Mouse (Mus musculus): ENCODE data around the gene Spock2. TPM values are rescaled to one million over a fixed set of nuclear protein-coding genes. Genes with fewer than 3 reads are reported as not detected.
"Not testable (repeated sequence)": the region's sequence is repeated elsewhere in the genome, so short reads cannot be mapped to it uniquely, and the experiment has no call there.

Gene Spock2
- polyA plus RNA-seq, 1 experiment from 2014 or later = 7.9 TPM

- H3K27me3 ChIP-seq (ENCODE audit: low read depth, poor library complexity, severe bottlenecking) = no peaks in the 10 kb centered on the region
- DNase-seq (ENCODE audit: low spot score) = no peak
- H3K27ac ChIP-seq (replicated peaks) = peak overlapping the region; percentile 28; the same call in 1 of the 2 replicates
- H3K4me3 ChIP-seq = no peak overlapping the region
- 46% methylated on average over 9 of the region's 9 CpGs for WGBS
- no peaks in the 10 kb centered on the region for H3K9me3 ChIP-seq (replicated peaks)
- peaks cover 16% of the 10 kb centered on the region for H3K4me1 ChIP-seq
- peaks cover 6% of the 10 kb centered on the region; the same call in 1 of the 2 replicates for H3K36me3 ChIP-seq
These were observed 28.2 kb downstream of the Spock2 start for GRCm38 (mm10) chr10:60134201-60134600.

DNA sequence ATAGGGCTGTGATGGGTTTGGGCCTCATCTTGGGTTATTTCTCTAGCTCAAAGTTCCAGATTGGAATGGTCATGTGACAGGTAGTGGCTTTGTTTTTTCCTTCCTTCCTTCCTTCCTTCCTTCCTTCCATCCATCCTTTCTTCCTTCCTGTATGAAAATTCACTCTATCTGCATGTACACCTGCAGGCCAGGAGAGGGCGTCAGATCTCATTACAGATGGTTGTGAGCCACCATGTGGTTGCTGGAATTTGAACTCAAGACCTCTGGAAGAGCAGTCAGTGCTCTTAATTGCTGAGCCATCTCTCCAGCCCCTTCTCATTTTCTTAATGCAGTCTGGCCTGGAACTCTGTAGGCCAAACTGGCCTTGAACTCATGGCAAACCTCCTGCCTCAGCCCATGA is 30.0 kb downstream of the Spock2 start:
- peaks cover 16% of the 10 kb centered on the region for H3K4me1 ChIP-seq
- not testable (repeated sequence) for H3K36me3 ChIP-seq; H3K27ac ChIP-seq (replicated peaks); H3K27me3 ChIP-seq (ENCODE audit: low read depth, poor library complexity, severe bottlenecking); H3K4me3 ChIP-seq; DNase-seq (ENCODE audit: low spot score); H3K9me3 ChIP-seq (replicated peaks)
- WGBS = 46% methylated on average over 1 of the region's 1 CpGs

DNA sequence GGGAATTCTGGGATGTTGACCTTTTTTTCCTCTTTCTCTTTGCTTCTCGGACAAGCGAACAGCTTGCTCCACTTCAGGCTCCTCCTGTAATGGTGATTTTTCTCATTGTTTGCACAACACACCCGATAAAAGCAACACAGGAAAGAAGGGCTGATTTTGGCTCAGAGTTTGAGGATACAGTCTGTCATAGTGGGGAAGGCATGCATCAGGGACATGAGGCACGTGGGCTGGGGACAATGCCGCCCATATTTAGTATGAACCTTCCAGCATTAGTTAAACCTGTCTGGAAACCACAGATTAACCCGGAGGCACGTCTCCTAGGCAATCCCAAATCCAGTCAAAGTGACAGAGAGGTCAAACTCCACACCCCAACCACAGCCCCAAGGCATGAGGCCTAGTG is 30.9 kb downstream of the Spock2 start:
- Histone ChIP-seq H3K4me1 (peaks cover 16% of the 10 kb centered on the region), H3K4me3 (no peak overlapping the region), H3K27ac (replicated peaks) (no peak overlapping the region), H3K36me3 (no peaks in the 10 kb centered on the region), H3K9me3 (replicated peaks) (peaks cover 4% of the 10 kb centered on the region; the same call in 1 of the 2 replicates), H3K27me3 (ENCODE audit: low read depth, poor library complexity, severe bottlenecking) (no peaks in the 10 kb centered on the region)
- WGBS = 78% methylated on average over 7 of the region's 7 CpGs
- no peak for DNase-seq (ENCODE audit: low spot score)

DNA sequence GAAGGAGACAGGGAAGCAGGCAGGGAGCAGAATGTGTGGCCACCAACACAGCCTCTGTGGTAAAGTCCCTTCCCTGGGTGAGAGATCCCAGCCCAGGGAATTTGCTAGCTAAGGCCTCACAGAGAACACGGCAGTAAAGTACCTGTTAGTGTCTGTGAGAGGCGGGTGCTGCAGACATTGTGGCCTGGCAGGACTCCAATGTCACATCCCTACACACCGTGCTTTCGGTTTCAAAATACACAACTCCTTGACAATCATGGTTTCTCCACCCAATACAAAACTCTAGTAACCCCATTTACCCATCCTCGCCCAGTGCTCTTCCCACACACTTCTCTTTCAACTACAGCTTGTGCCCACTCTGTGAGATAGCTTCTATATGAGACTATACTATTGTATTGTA is 32.7 kb downstream of the Spock2 start:
- Histone ChIP-seq H3K27me3 (ENCODE audit: low read depth, poor library complexity, severe bottlenecking) (no peaks in the 10 kb centered on the region), H3K4me3 (no peak overlapping the region), H3K27ac (replicated peaks) (no peak overlapping the region), H3K36me3 (no peaks in the 10 kb centered on the region), H3K4me1 (peaks cover 9% of the 10 kb centered on the region), H3K9me3 (replicated peaks) (peaks cover 4% of the 10 kb centered on the region; the same call in 1 of the 2 replicates)
- no peak for DNase-seq (ENCODE audit: low spot score)
- 92% methylated on average over 5 of the region's 5 CpGs for WGBS

DNA sequence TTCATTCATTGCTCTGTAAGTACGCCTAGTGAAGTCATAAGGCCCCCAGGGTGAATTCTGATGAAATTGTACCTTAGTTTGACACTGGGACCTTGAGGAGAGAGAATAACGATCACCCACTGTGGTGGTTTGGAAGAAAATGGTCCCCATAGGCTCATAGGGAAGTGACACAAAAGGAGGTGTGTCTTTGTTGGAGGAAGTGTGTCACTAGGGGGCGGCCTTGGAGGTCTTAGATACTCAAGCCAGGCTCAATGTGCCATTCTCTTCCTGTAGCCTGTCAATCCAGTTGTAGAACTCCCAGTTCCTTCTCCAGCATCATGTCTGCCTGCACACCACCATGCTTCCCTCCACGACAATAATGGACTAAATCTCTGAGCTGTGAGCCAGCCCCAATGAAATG is 34.7 kb downstream of the Spock2 start:
- no peak overlapping the region for H3K27ac ChIP-seq (replicated peaks)
- 93% methylated on average over 4 of the region's 4 CpGs for WGBS
- no peak for DNase-seq (ENCODE audit: low spot score)
- H3K9me3 ChIP-seq (replicated peaks) = peaks cover 4% of the 10 kb centered on the region; the same call in 1 of the 2 replicates
- no peaks in the 10 kb centered on the region for H3K27me3 ChIP-seq (ENCODE audit: low read depth, poor library complexity, severe bottlenecking)
- no peaks in the 10 kb centered on the region for H3K36me3 ChIP-seq
- no peak overlapping the region for H3K4me3 ChIP-seq
- H3K4me1 ChIP-seq = no peaks in the 10 kb centered on the region

GRCm38 (mm10) chr10:60141656-60142160 is 35.7 kb downstream of the Spock2 start:
- H3K27me3 ChIP-seq (ENCODE audit: low read depth, poor library complexity, severe bottlenecking) = no peaks in the 10 kb centered on the region
- H3K4me1 ChIP-seq = no peaks in the 10 kb centered on the region
- no peaks in the 10 kb centered on the region for H3K36me3 ChIP-seq
- peaks cover 4% of the 10 kb centered on the region; the same call in 1 of the 2 replicates for H3K9me3 ChIP-seq (replicated peaks)
- WGBS = 92% methylated on average over 3 of the region's 3 CpGs
- DNase-seq (ENCODE audit: low spot score) = no peak
- H3K27ac ChIP-seq (replicated peaks) = no peak overlapping the region
- no peak overlapping the region for H3K4me3 ChIP-seq

GRCm38 (mm10) chr10:60147510-60148047 is 41.6 kb downstream of the Spock2 start:
- H3K4me1 ChIP-seq; H3K36me3 ChIP-seq; H3K9me3 ChIP-seq (replicated peaks); H3K27me3 ChIP-seq (ENCODE audit: low read depth, poor library complexity, severe bottlenecking); H3K27ac ChIP-seq (replicated peaks); H3K4me3 ChIP-seq; DNase-seq (ENCODE audit: low spot score): not testable (repeated sequence)
- 70% methylated on average over 10 of the region's 10 CpGs for WGBS

GRCm38 (mm10) chr10:60148087-60148486 is 42.1 kb downstream of the Spock2 start:
- peaks cover 5% of the 10 kb centered on the region; the same call in 1 of the 2 replicates for H3K4me1 ChIP-seq
- H3K36me3 ChIP-seq = no peaks in the 10 kb centered on the region
- WGBS = 7% methylated on average over 5 of the region's 5 CpGs
- H3K27me3 ChIP-seq (ENCODE audit: low read depth, poor library complexity, severe bottlenecking) = no peaks in the 10 kb centered on the region
- H3K9me3 ChIP-seq (replicated peaks) = no peaks in the 10 kb centered on the region
- H3K27ac ChIP-seq (replicated peaks) = no peak overlapping the region
- DNase-seq (ENCODE audit: low spot score) = peak; percentile 77
- H3K4me3 ChIP-seq = no peak overlapping the region

DNA sequence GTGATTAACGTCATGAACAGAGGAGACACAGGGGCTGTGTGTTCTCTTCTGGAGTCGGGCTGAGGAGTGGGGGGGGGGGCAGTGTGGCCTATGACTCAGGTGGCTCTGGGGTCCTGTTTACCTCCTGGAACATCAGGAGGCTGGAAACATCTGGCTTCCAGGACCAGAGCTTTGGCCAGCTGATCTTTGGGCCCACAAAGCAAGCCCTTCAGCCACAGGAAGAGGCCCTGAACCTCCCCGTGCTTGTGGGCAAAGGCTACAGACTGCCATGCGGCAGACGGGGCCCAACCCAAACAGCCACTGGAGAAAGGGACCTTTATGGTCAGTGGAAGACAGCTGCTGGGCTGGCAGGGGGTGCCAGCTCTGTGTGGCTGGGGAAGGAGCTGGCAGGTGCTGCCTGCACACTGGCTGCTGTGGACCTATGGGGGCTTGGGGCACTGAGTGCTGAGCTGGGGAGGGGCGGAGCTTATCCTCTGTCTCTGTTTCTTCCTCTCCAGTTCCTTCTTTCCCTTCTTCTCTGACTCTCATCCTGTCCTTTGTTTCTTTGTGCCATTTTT is 45.2 kb downstream of the Spock2 start:
- Histone ChIP-seq H3K4me1 (peaks cover 5% of the 10 kb centered on the region; the same call in 1 of the 2 replicates), H3K27ac (replicated peaks) (peak overlapping the region; percentile 63), H3K9me3 (replicated peaks) (no peaks in the 10 kb centered on the region), H3K36me3 (no peaks in the 10 kb centered on the region), H3K4me3 (no peak overlapping the region), H3K27me3 (ENCODE audit: low read depth, poor library complexity, severe bottlenecking) (no peaks in the 10 kb centered on the region)
- DNase-seq (ENCODE audit: low spot score) = no peak
- 75% methylated on average over 6 of the region's 6 CpGs for WGBS

GRCm38 (mm10) chr10:60156016-60156415 is 50.0 kb downstream of the Spock2 start:
- no peak for DNase-seq (ENCODE audit: low spot score)
- H3K27ac ChIP-seq (replicated peaks) = no peak overlapping the region
- H3K4me3 ChIP-seq = no peak overlapping the region
- no peaks in the 10 kb centered on the region for H3K9me3 ChIP-seq (replicated peaks)
- no peaks in the 10 kb centered on the region for H3K36me3 ChIP-seq
- H3K27me3 ChIP-seq (ENCODE audit: low read depth, poor library complexity, severe bottlenecking) = no peaks in the 10 kb centered on the region
- peaks cover 5% of the 10 kb centered on the region; the same call in 1 of the 2 replicates for H3K4me1 ChIP-seq

DNA sequence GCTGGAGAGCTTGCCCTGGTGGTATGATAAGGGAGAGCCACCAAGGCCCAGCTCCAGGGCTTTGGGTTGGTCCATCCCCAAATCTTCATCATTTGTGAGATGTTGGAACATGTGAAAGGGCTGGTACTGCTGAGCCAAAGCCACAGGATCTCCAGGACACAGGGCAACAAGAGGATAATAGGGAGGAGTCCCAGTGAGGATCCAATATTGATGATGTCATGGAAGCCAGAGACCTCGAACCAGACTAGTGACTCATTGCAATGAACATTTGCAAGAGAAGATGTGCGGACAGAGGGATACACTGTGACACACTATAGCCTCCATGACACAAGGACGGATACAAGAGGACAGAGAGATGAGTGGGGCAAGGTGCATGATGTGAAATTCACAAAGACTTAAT is 52.1 kb downstream of the Spock2 start:
- no peaks in the 10 kb centered on the region for H3K27me3 ChIP-seq (ENCODE audit: low read depth, poor library complexity, severe bottlenecking)
- H3K4me1 ChIP-seq = 0 out of 2 replicates have a peak, but pooled peaks cover 4% of the 10 kb centered on the region
- no peaks in the 10 kb centered on the region for H3K36me3 ChIP-seq
- WGBS = 89% methylated on average over 3 of the region's 3 CpGs
- H3K4me3 ChIP-seq = no peak overlapping the region
- no peak for DNase-seq (ENCODE audit: low spot score)
- no peak overlapping the region for H3K27ac ChIP-seq (replicated peaks)
- no peaks in the 10 kb centered on the region for H3K9me3 ChIP-seq (replicated peaks)

- not testable (repeated sequence) for H3K9me3 ChIP-seq (replicated peaks); DNase-seq (ENCODE audit: low spot score); H3K27ac ChIP-seq (replicated peaks); H3K4me3 ChIP-seq; H3K27me3 ChIP-seq (ENCODE audit: low read depth, poor library complexity, severe bottlenecking); H3K36me3 ChIP-seq; H3K4me1 ChIP-seq
- WGBS = 83% methylated on average over 3 of the region's 3 CpGs
These were observed 55.4 kb downstream of the Spock2 start for GRCm38 (mm10) chr10:60161397-60161796.

GRCm38 (mm10) chr10:60162184-60162972 is 56.4 kb downstream of the Spock2 start:
- H3K9me3 ChIP-seq (replicated peaks); H3K4me1 ChIP-seq; DNase-seq (ENCODE audit: low spot score); H3K4me3 ChIP-seq; H3K36me3 ChIP-seq; H3K27ac ChIP-seq (replicated peaks); H3K27me3 ChIP-seq (ENCODE audit: low read depth, poor library complexity, severe bottlenecking): not testable (repeated sequence)
- 91% methylated on average over 8 of the region's 8 CpGs for WGBS
